Mouse (Mus musculus): ENCODE measurements around the gene Gata2. TPM values are rescaled to one million over a fixed set of nuclear protein-coding genes. Genes with fewer than 3 reads are reported as not detected.

The Gata2 gene
- polyA plus RNA-seq, 1 experiment from 2014 or later = 3.5 TPM

- Histone ChIP-seq H3K27me3 (peaks cover 80% of the 10 kb centered on the region), H3K9me3 (replicated peaks) (no peaks in the 10 kb centered on the region), H3K4me2 (peak overlapping the region; percentile 51), H3K4me3 (replicated peaks) (peak overlapping the region; percentile 20), H3K9ac (no peak overlapping the region), H3K36me3 (replicated peaks) (no peaks in the 10 kb centered on the region), H3K4me1 (replicated peaks) (peaks cover 41% of the 10 kb centered on the region), H3K27ac (replicated peaks) (no peak overlapping the region)
- ATAC-seq (ENCODE audit: insufficient read depth) = 0 out of 2 replicates have a peak, but pooled peaks have one; percentile 47
- 2% methylated on average over 24 of the region's 24 CpGs for WGBS (ENCODE audit: insufficient replicate concordance)
Observed at GRCm38 (mm10) chr6:88202921-88203690, 9.4 kb downstream of the Gata2 start.

- Histone ChIP-seq H3K36me3 (replicated peaks) (no peaks in the 10 kb centered on the region), H3K4me1 (replicated peaks) (peaks cover 33% of the 10 kb centered on the region), H3K9ac (no peak overlapping the region), H3K27me3 (peaks cover 77% of the 10 kb centered on the region), H3K27ac (replicated peaks) (no peak overlapping the region), H3K4me3 (replicated peaks) (no peak overlapping the region), H3K4me2 (peak overlapping the region; percentile 51; the same call in 1 of the 2 replicates), H3K9me3 (replicated peaks) (no peaks in the 10 kb centered on the region)
- 44% methylated on average over 10 of the region's 10 CpGs for WGBS (ENCODE audit: insufficient replicate concordance)
- ATAC-seq (ENCODE audit: insufficient read depth) = no peak
Observed at GRCm38 (mm10) chr6:88203791-88204405, 10.2 kb downstream of the Gata2 start.

GRCm38 (mm10) chr6:88204531-88205385 lies 11.1 kb downstream of the Gata2 start:
- Histone ChIP-seq H3K27ac (replicated peaks) (no peak overlapping the region), H3K9me3 (replicated peaks) (no peaks in the 10 kb centered on the region), H3K36me3 (replicated peaks) (no peaks in the 10 kb centered on the region), H3K9ac (no peak overlapping the region), H3K27me3 (peaks cover 68% of the 10 kb centered on the region), H3K4me1 (replicated peaks) (peaks cover 25% of the 10 kb centered on the region), H3K4me3 (replicated peaks) (no peak overlapping the region), H3K4me2 (no peak overlapping the region)
- no peak for ATAC-seq (ENCODE audit: insufficient read depth)
- 65% methylated on average over 25 of the region's 25 CpGs for WGBS (ENCODE audit: insufficient replicate concordance)

- 57% methylated on average over 7 of the region's 7 CpGs for WGBS (ENCODE audit: insufficient replicate concordance)
- Histone ChIP-seq H3K4me2 (no peak overlapping the region), H3K36me3 (replicated peaks) (no peaks in the 10 kb centered on the region), H3K4me3 (replicated peaks) (no peak overlapping the region), H3K9me3 (replicated peaks) (no peaks in the 10 kb centered on the region), H3K27ac (replicated peaks) (no peak overlapping the region), H3K4me1 (replicated peaks) (peaks cover 23% of the 10 kb centered on the region), H3K9ac (no peak overlapping the region), H3K27me3 (peaks cover 62% of the 10 kb centered on the region)
- no peak for ATAC-seq (ENCODE audit: insufficient read depth)
Observed at GRCm38 (mm10) chr6:88205386-88205700, 11.7 kb downstream of the Gata2 start.

DNA sequence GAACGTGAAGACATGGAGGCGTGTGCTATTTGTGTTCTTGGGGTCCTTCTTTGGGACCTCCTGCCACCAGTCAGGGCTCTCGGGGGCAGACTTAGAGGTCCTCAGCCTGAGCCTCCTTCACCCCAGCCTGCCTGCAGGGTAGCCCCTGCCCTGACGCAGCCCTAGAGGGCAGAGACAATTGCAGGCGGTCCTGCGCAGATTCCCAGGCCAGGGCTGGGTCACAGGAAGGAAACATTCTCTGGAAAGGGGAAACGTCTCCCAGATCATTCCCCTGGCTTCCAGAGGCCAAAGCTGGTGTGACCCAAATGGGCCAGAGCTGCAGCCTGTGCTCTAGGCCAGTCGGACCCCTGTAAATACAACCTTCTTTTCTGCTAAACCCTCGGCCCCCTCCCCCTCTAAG lies 12.2 kb downstream of the Gata2 start:
- H3K27ac ChIP-seq (replicated peaks) = no peak overlapping the region
- 53% methylated on average over 9 of the region's 9 CpGs for WGBS (ENCODE audit: insufficient replicate concordance)
- no peak overlapping the region for H3K4me3 ChIP-seq (replicated peaks)
- H3K9me3 ChIP-seq (replicated peaks) = no peaks in the 10 kb centered on the region
- peaks cover 23% of the 10 kb centered on the region for H3K4me1 ChIP-seq (replicated peaks)
- peaks cover 56% of the 10 kb centered on the region for H3K27me3 ChIP-seq
- no peak overlapping the region for H3K4me2 ChIP-seq
- ATAC-seq (ENCODE audit: insufficient read depth) = no peak
- H3K9ac ChIP-seq = no peak overlapping the region
- H3K36me3 ChIP-seq (replicated peaks) = no peaks in the 10 kb centered on the region

DNA sequence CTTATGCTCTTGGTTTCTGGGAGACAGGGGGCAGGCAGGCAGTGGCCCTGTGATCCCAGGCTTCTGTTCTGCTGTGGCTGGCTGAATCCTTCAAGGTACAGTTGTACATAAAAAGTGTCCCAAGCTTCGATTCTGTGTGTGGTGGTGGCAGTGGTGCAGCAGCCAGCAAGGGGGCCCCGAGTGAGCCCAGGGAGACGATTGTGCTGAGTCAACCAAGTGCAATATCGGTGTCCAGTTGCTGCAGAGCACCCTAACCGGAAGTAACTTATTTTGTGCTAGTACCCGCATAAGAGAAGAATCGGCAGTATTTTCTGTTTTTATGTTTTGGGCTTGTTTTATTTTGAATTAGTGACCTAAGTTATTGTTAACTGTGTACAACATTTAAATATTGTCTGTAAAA lies 12.9 kb downstream of the Gata2 start:
- no peaks in the 10 kb centered on the region for H3K36me3 ChIP-seq (replicated peaks)
- no peak overlapping the region for H3K4me3 ChIP-seq (replicated peaks)
- ATAC-seq (ENCODE audit: insufficient read depth) = no peak
- H3K4me1 ChIP-seq (replicated peaks) = peaks cover 23% of the 10 kb centered on the region
- WGBS (ENCODE audit: insufficient replicate concordance) = 13% methylated on average over 7 of the region's 7 CpGs
- no peak overlapping the region for H3K9ac ChIP-seq
- H3K27me3 ChIP-seq = peaks cover 50% of the 10 kb centered on the region
- H3K4me2 ChIP-seq = no peak overlapping the region
- H3K9me3 ChIP-seq (replicated peaks) = no peaks in the 10 kb centered on the region
- no peak overlapping the region for H3K27ac ChIP-seq (replicated peaks)

- ATAC-seq (ENCODE audit: insufficient read depth) = no peak
- WGBS (ENCODE audit: insufficient replicate concordance) = 61% methylated on average over 10 of the region's 10 CpGs
- Histone ChIP-seq H3K9ac (no peak overlapping the region), H3K27ac (replicated peaks) (no peak overlapping the region), H3K36me3 (replicated peaks) (no peaks in the 10 kb centered on the region), H3K4me3 (replicated peaks) (no peak overlapping the region), H3K9me3 (replicated peaks) (no peaks in the 10 kb centered on the region), H3K4me1 (replicated peaks) (peaks cover 18% of the 10 kb centered on the region), H3K27me3 (peaks cover 40% of the 10 kb centered on the region), H3K4me2 (no peak overlapping the region)
Observed at GRCm38 (mm10) chr6:88207403-88208033, 13.8 kb downstream of the Gata2 start.

DNA sequence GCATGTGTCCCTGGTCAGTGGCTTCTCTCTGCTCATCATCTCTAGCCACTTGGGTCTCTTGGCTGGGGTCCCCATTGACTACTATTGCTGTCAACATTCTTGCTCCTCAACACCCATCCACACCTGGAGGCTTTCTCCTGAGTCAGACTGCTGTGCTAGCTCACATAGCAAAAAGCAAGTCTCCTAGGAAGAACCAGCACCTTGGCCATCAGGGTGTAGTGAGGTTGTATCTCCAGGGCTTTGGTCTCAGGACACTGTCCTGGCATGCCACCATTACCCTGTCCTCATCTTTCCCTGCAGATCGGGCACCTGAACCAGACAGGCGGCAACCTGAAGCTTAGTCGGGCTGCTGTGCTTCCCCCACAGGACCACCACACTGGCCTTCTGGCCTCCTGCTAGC lies 14.6 kb downstream of the Gata2 start:
- Histone ChIP-seq H3K36me3 (replicated peaks) (no peaks in the 10 kb centered on the region), H3K9me3 (replicated peaks) (no peaks in the 10 kb centered on the region), H3K4me2 (no peak overlapping the region), H3K27ac (replicated peaks) (no peak overlapping the region), H3K4me1 (replicated peaks) (peaks cover 10% of the 10 kb centered on the region), H3K4me3 (replicated peaks) (no peak overlapping the region), H3K27me3 (peaks cover 34% of the 10 kb centered on the region), H3K9ac (no peak overlapping the region)
- no peak for ATAC-seq (ENCODE audit: insufficient read depth)
- 73% methylated on average over 3 of the region's 3 CpGs for WGBS (ENCODE audit: insufficient replicate concordance)

GRCm38 (mm10) chr6:88209453-88209852 lies 15.8 kb downstream of the Gata2 start:
- no peak for ATAC-seq (ENCODE audit: insufficient read depth)
- Histone ChIP-seq H3K9ac (no peak overlapping the region), H3K27me3 (peaks cover 22% of the 10 kb centered on the region), H3K4me2 (no peak overlapping the region), H3K36me3 (replicated peaks) (no peaks in the 10 kb centered on the region), H3K27ac (replicated peaks) (no peak overlapping the region), H3K4me1 (replicated peaks) (peaks cover 5% of the 10 kb centered on the region; the same call in 1 of the 2 replicates), H3K9me3 (replicated peaks) (no peaks in the 10 kb centered on the region), H3K4me3 (replicated peaks) (no peak overlapping the region)
- WGBS (ENCODE audit: insufficient replicate concordance) = 58% methylated on average over 5 of the region's 5 CpGs

GRCm38 (mm10) chr6:88210182-88210581 lies 16.5 kb downstream of the Gata2 start:
- peaks cover 5% of the 10 kb centered on the region; the same call in 1 of the 2 replicates for H3K4me1 ChIP-seq (replicated peaks)
- H3K4me2 ChIP-seq = no peak overlapping the region
- peaks cover 15% of the 10 kb centered on the region for H3K27me3 ChIP-seq
- H3K27ac ChIP-seq (replicated peaks) = no peak overlapping the region
- 67% methylated on average over 3 of the region's 3 CpGs for WGBS (ENCODE audit: insufficient replicate concordance)
- no peak overlapping the region for H3K9ac ChIP-seq
- no peak overlapping the region for H3K4me3 ChIP-seq (replicated peaks)
- no peak for ATAC-seq (ENCODE audit: insufficient read depth)
- no peaks in the 10 kb centered on the region for H3K9me3 ChIP-seq (replicated peaks)
- H3K36me3 ChIP-seq (replicated peaks) = no peaks in the 10 kb centered on the region

DNA sequence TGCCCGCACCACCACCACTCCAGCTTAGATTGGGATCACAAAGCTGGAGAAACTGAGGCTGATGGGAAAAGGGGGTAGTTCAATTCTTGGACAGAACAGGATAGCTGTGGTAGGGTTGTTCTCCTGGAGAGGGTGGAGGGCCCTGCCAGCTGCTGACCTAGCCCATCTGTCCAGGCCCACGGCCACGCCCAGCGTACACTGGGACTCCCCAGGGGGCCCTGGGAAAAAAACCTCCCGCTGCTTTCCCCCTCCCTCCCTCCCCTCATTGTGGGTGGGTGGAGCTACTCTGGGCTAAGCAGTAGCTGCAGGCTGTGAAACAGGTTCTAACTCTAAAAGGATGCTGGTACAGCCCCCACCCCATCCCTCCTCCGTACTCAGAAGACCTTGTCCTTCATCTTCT lies 22.1 kb downstream of the Gata2 start:
- no peak for ATAC-seq (ENCODE audit: insufficient read depth)
- no peaks in the 10 kb centered on the region for H3K4me1 ChIP-seq (replicated peaks)
- no peak overlapping the region for H3K4me3 ChIP-seq (replicated peaks)
- H3K9ac ChIP-seq = no peak overlapping the region
- no peak overlapping the region for H3K27ac ChIP-seq (replicated peaks)
- 55% methylated on average over 6 of the region's 6 CpGs for WGBS (ENCODE audit: insufficient replicate concordance)
- no peaks in the 10 kb centered on the region; the same call in 1 of the 2 replicates for H3K27me3 ChIP-seq
- no peaks in the 10 kb centered on the region for H3K36me3 ChIP-seq (replicated peaks)
- no peak overlapping the region for H3K4me2 ChIP-seq
- no peaks in the 10 kb centered on the region for H3K9me3 ChIP-seq (replicated peaks)
